Mouse (Mus musculus) urinary bladder, postnatal 4 days (tissue): ENCODE results near the gene Tmed2.
"Not testable (repeated sequence)": the region's sequence is repeated elsewhere in the genome, so short reads cannot be mapped to it uniquely, and the experiment has no call there.

Experiments
- DNase-seq, 2 experiments: peaks; one replicate each; pipeline ENCODE4 v3.0.0; 2021 to 2022; ENCODE audit warnings: low spot score in 2 of 2

The Tmed2 gene

DNA sequence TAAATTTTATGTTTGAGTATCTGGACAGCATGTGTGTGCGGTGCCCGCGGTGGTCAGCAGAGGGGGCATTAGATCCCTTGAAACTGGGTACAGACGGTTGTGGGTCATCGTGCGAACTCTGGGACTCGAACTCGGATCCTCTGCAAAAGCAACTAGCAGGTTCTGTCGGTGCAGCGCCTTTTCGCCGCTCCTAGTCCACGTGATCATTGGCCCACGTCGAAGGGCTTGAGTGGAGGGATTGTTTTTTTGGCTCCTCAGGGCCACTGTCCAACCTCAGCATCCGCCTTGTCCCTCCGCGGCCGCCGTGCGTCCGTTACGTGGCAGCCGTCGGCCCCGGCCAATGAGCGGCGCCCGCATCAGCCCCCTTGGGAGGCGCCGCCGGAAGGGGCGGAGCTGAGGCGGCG is at the start of gene Tmed2:
TSS of gene Tmed2 (plus strand) at position 313 of the 404 bp plus-strand sequence.
- DNase-seq: peak; percentile 93 to 95

GRCm38 (mm10) chr5:124491732-124492131 is 48.8 kb upstream of the Tmed2 start:
- DNase-seq: no peak

DNA sequence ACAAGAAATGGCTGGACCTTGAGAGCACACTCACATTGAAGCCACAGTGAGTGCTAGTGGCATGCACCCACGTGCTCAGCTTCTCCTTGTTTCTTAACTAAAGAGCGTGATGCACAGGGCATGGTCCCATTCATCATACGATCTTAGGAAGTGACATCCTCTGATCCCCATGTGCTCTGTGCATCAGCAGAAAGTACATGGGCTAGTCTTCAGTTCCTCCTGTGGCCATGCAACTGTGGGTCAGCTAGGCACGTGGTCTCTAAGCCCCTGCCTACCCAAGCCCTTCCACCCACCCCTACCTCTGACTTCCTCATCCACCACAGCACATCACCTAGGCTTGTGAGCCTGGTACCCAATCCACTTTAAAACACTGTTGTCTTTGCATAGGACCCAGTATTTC is 47.9 kb upstream of the Tmed2 start:
- no peak for DNase-seq

- no peak for DNase-seq
Measured at GRCm38 (mm10) chr5:124493455-124493854, 47.0 kb upstream of the Tmed2 start.

DNA sequence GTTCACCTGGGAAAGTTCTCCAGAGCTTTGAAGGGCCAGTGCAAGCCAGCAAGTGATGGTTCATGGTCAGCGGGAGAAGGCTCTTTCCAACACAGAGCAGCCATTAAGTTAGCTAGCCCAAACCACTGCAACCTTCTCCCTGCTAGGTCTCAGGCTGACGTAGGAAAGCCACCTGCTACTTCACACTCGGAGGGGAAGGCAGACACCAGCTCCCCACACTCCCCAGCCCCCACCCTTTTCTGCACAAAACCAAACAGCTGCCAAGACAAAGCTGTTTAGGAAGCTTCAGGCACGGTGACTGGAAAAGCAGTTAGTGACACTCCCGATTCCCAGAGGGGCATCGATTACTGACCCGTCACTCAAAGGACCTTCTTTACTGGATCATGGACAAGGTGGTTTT is 44.9 kb upstream of the Tmed2 start:
- DNase-seq: no peak

DNA sequence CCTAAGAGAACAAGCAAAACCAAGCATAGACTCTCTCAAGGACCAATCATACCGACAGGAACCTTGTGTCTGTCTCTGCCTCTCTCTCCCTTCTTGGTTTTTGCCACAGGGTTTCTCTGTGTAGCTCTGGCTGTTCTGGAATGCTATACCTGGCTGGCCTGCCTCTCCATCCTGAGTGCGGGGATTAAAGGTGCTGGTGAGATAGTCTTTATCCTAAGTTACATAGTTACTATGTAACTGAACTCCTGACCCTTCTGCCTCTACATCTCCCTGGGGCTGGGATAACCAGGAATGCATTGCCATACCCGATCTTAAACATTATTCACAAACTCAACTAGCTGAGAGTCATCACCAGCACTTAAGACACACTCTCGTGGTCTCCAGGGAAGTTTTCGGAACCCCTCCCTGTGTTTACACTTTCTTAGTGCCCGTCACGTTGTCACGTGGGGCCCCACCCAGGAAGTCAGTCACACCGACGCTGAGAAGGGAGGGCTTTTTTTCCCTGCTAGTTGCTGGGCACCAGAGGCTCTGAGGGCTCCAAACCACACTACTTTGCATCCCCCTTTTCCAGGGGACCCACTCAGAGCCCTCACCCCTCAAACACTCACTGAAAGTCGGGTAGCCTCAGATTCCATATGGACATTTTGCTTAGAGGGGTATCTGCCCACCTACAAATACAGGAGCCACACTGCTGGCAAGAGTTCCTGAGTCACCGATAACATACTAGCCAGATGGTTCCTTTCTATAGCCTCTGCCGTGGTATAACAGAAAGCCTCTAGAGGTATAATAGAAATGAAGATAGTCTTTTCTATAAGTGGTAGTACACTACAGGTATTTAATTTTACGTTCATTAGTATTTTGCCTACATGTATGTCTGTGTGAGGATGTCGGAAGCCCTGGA is 43.6 kb upstream of the Tmed2 start:
- no peak for DNase-seq

- DNase-seq: no peak
Measured at GRCm38 (mm10) chr5:124498221-124498876, 42.1 kb upstream of the Tmed2 start.

- no peak for DNase-seq
Measured at GRCm38 (mm10) chr5:124499001-124499400, 41.5 kb upstream of the Tmed2 start.

DNA sequence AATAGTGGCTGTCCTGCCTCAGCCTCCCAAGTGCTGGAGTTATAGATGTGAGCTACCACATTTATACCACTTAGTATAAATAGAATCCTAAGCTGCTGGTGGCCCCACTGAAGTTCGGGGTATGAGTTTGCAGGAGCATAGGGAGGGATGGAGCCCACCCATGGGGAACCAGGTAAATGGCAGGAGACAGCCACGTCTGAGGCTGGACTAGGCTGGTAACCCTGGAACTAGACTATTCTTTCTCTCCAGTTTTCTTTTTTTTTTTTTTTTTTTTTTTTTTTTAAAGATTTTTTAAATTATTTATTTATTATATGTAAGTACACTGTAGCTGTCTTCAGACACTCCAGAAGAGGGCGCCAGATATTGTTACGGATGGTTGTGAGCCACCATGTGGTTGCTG is 40.5 kb upstream of the Tmed2 start:
- not testable (repeated sequence) for DNase-seq

DNA sequence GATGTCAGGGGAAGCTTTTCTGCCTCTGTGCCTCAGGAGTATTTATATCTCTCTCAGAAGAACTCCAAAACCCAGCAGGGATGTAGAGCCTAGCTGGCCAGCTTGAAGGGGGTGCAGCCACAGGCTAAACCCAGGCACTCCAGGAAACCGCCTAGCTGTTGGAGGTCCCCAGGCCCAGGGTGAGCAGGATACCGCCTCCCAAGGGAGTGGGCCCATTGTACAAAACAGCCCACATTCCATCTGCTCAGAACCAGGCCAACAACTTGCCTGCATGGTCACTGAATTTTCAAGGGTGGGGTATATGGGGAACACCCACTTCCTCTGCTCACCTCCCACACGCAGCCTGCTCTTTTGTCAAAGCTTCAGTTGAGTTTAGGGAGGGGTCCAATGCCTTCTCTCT is 39.9 kb upstream of the Tmed2 start:
- no peak for DNase-seq

DNA sequence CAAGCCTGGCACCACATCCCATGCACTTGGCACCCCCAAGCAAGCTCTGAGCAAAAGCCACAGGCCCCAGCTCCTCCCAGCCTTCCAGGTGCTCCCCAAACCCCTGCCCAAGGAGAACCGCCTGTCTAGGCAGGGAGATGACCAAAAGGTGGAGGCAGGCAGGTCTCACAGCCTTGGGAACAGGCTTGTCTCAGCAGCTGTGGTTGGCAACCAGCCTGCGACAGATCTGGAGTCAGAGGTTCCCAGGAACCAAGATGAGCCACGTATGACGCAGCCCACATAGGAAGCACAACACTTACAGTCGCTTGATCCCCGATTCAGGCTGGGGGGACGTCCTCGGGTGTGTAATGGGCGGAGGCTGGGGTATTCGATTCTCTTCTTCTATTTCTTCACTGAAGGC is 39.0 kb upstream of the Tmed2 start:
- DNase-seq: no peak

GRCm38 (mm10) chr5:124503742-124504141 is 36.8 kb upstream of the Tmed2 start:
- no peak for DNase-seq

DNA sequence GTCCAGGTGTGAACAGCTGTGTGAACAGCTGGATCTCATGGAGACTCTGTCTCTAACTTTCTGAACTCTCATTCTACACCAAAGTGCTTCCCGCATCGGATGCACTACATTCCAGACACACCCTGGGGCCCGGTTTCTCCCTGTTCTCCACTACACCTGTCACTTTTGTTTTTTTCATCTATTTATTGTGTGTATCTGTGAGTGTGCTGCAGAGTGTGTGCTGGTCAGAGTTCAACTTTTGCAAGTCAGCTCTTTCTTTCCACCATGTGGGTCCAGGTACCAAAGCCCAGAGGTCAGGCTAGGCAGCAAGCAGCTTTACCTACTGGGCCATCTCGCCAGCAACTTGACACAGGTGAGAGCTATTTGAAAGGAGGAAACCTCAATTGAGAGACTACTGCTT is 35.3 kb upstream of the Tmed2 start:
- DNase-seq: no peak

GRCm38 (mm10) chr5:124506731-124507359 is 33.6 kb upstream of the Tmed2 start:
- no peak for DNase-seq

DNA sequence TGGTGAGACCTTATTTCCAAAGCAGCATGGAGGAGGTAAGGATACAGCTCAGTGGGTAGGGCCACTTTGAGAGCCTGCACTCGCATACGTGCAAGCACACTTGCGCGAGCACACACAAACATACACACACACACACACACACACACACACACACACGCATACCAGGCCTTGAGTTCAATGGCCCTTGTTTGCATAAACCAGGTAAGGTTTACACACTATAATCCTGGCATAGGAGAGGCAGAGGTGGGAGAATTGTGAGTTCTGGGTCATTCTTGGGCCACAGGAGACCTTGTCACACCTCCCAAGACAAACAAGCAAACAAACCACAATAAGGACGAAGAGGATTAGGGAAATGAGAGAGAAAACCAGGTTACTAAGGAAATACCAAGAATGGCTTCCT is 31.3 kb upstream of the Tmed2 start:
- no peak for DNase-seq

- DNase-seq: peak in 1 of 2 experiments; percentile 62
Measured at GRCm38 (mm10) chr5:124509742-124510237, 30.7 kb upstream of the Tmed2 start.

DNA sequence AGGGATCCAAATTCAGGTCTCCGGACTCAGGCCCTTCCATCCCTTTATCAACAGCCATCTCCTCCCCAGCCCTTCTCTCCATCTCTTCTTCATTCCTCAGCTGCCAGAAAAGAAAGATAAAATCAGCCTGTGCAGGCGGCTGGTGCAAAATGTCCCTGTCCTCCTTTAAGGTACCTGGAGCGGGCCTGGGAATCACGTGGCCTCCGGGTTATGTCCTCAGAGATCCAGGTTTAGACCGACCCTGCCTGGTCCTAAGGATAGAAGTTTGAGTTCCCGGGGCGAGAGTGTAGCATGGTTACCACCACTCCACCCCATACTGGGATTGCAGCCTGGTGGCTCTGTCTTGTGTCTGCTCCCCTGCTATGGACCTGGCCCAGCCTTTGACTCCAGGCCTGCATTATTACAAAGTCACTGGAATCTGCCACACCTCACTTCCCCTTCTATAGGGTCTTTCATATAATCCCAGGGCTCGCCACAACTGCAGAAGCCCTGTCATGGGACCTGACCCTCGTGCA is 29.9 kb upstream of the Tmed2 start:
- no peak for DNase-seq

DNA sequence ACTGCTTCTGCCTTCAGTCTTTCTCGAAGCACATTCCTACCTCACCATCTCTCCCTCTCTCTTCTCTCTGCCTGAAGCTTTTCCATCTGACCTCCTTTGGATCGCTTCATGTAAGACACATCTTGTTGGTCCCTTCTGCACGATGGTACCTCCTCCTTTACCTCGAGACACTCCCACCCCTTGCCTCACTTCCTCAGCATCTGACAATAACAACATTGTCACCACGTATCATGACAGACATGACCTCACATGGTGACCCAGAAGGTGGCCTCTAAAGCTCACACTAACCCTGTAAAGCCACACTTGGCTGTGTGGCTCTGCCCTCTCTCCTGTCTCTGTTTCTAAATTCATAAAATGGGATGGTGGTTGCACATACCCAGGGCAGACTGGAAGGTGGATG is 24.7 kb upstream of the Tmed2 start:
- no peak for DNase-seq

GRCm38 (mm10) chr5:124518648-124519047 is 21.8 kb upstream of the Tmed2 start:
- no peak for DNase-seq

GRCm38 (mm10) chr5:124521588-124521987 is 18.9 kb upstream of the Tmed2 start:
- DNase-seq: no peak

DNA sequence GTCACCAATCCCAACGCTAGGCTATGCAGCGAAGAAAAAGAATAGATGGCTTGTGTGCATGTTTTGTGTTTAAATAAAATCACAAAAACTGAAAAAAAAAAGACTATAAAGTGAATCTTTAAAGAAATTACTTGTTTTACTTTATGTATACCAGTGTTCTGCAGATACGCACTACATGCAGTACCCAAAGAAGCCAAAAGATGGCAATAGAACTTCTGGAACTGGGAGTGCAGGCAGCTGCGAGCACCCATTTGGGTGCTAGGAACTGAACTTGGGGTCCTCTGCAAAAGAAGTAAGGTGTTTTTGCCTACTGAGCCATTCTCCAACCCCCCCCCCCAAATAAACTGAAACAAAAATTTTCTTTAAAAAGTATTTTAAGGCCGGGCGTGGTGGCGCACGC is 17.5 kb upstream of the Tmed2 start:
- no peak for DNase-seq

GRCm38 (mm10) chr5:124524943-124525342 is 15.6 kb upstream of the Tmed2 start:
- DNase-seq: no peak
